Mouse (Mus musculus) kidney, embryonic 16.5 days (tissue): ENCODE measurements at regions not wholly inside any gene's neighbourhood (a gene's known extent, or its start where the extent isn't known, plus 50 kb on each side); places are given as distances from the start of the nearest gene placed in this dataset.

ENCODE experiments used
- ATAC-seq: fragments of 200-750 bp; cut with Nextera tagmentation; 2 replicates; pipeline ENCODE4 v1.8.0; 2017; ENCODE audit warnings: moderate TSS enrichment; ENCODE audit not compliant: low FRiP score, low TSS enrichment
- H3K27ac ChIP-seq: fragments of 300-500 bp; sonication (generic); 2 replicates; pipeline ENCODE4 v1.5.1; 2014; ENCODE audit warnings: low read length
- H3K27me3 ChIP-seq: fragments of 300-500 bp; sonication (generic); 2 replicates; pipeline ENCODE4 v1.6.1; 2014; ENCODE audit warnings: low read length, control low read depth, mixed read lengths; ENCODE audit not compliant: insufficient read depth
- H3K36me3 ChIP-seq: fragments of 300-500 bp; sonication (generic); 2 replicates; pipeline ENCODE4 v1.6.1; 2014; ENCODE audit warnings: low read length, control low read depth, mixed read lengths; ENCODE audit not compliant: insufficient read depth
- H3K4me1 ChIP-seq: fragments of 300-500 bp; sonication (generic); 2 replicates; pipeline ENCODE4 v1.6.1; 2014; ENCODE audit warnings: low read length, control low read depth, mixed read lengths; ENCODE audit not compliant: insufficient read depth
- H3K4me2 ChIP-seq: fragments of 300-500 bp; sonication (generic); replicated peaks from 2 replicates; pipeline ENCODE4 v1.6.1; 2014; ENCODE audit warnings: low read depth, low read length
- H3K4me3 ChIP-seq: fragments of 300-500 bp; sonication (generic); 2 replicates; pipeline ENCODE4 v1.5.1; 2014; ENCODE audit warnings: mild to moderate bottlenecking, low read length
- H3K9ac ChIP-seq: fragments of 300-500 bp; sonication (generic); replicated peaks from 2 replicates; pipeline ENCODE4 v1.6.1; 2014; ENCODE audit warnings: low read length
- H3K9me3 ChIP-seq: fragments of 300-500 bp; sonication (generic); 2 replicates; pipeline ENCODE4 v1.6.1; 2016; ENCODE audit warnings: low read length, control low read depth
- WGBS: fragments of 180-500 bp; shearing (Covaris S2); extraction: QIAGEN DNeasy Blood & Tissue Kit; methylation state at CpG from one replicate; pipeline ENCODE4 v1.1.7; 2014; 5-methylcytosine and 5-hydroxymethylcytosine counted together

DNA sequence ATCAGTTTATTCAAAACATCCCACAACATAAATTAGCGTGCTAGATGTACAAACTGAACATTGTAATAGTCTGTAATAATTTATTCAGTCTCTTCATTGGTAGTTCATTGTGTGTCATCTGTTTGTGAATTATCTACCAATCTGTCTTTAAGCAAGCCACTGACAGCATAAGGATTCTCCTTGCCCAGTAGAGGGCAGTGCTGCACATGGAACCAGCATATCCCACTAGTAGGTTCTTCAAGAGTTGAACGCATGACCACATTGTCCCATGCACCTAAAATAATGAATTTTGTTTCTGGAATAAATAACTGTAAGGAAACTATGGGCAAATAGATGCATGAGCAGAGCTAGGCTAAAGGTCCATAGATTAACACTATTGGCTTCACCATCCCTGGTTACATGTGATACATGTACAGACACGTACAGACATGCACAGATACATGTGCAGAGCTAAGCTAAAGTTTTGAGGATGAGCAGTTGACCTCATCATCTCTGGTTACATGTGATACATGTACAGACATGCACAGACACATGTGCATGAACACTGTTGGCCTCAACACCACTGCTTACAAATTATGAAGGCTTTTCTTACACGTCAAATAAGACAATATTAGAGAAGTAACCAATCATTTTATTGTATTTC is 143.0 kb upstream of the Ctnnd2 start:
- ATAC-seq = peak; percentile 57; the same call in 1 of the 2 replicates
- Histone ChIP-seq H3K9me3 (no peaks in the 10 kb centered on the region), H3K4me1 (no peaks in the 10 kb centered on the region)

GRCm38 (mm10) chr15:30035367-30035766 is 137.0 kb upstream of the Ctnnd2 start:
- Histone ChIP-seq H3K27ac (no peak overlapping the region), H3K9ac (no peak overlapping the region), H3K4me1 (no peaks in the 10 kb centered on the region), H3K27me3 (no peaks in the 10 kb centered on the region), H3K4me3 (no peak overlapping the region), H3K4me2 (no peak overlapping the region), H3K36me3 (no peaks in the 10 kb centered on the region), H3K9me3 (no peaks in the 10 kb centered on the region)
- 90% methylated on average over 2 of the region's 2 CpGs for WGBS
- no peak for ATAC-seq

More for the DNA sequence above, 143.0 kb upstream of the Ctnnd2 start:
- Histone ChIP-seq H3K4me2 (no peak overlapping the region), H3K27ac (no peak overlapping the region), H3K9ac (no peak overlapping the region), H3K36me3 (no peaks in the 10 kb centered on the region), H3K27me3 (no peaks in the 10 kb centered on the region), H3K4me3 (no peak overlapping the region)
- WGBS = 59% methylated on average over 4 of the region's 4 CpGs

GRCm38 (mm10) chr15:30050851-30051250 is 121.5 kb upstream of the Ctnnd2 start:
- Histone ChIP-seq H3K27me3 (no peaks in the 10 kb centered on the region), H3K4me2 (no peak overlapping the region), H3K36me3 (no peaks in the 10 kb centered on the region), H3K4me3 (no peak overlapping the region), H3K9ac (no peak overlapping the region), H3K27ac (no peak overlapping the region), H3K9me3 (no peaks in the 10 kb centered on the region), H3K4me1 (no peaks in the 10 kb centered on the region)
- WGBS = 75% methylated on average over 5 of the region's 5 CpGs
- no peak for ATAC-seq

GRCm38 (mm10) chr15:30059808-30060207 is 112.6 kb upstream of the Ctnnd2 start:
- no peak overlapping the region for H3K9ac ChIP-seq
- no peak overlapping the region for H3K4me2 ChIP-seq
- H3K4me1 ChIP-seq = no peaks in the 10 kb centered on the region
- H3K9me3 ChIP-seq = no peaks in the 10 kb centered on the region
- no peaks in the 10 kb centered on the region for H3K36me3 ChIP-seq
- 82% methylated on average over 7 of the region's 7 CpGs for WGBS
- H3K4me3 ChIP-seq = no peak overlapping the region
- H3K27ac ChIP-seq = no peak overlapping the region
- H3K27me3 ChIP-seq = no peaks in the 10 kb centered on the region
- ATAC-seq = no peak

- no peak overlapping the region for H3K27ac ChIP-seq
- no peak overlapping the region for H3K4me2 ChIP-seq
- no peaks in the 10 kb centered on the region for H3K36me3 ChIP-seq
- no peaks in the 10 kb centered on the region for H3K27me3 ChIP-seq
- H3K4me1 ChIP-seq = no peaks in the 10 kb centered on the region
- no peak for ATAC-seq
- H3K4me3 ChIP-seq = no peak overlapping the region
- 73% methylated on average over 3 of the region's 3 CpGs for WGBS
- H3K9me3 ChIP-seq = no peaks in the 10 kb centered on the region
- H3K9ac ChIP-seq = no peak overlapping the region
Observed at GRCm38 (mm10) chr15:30060505-30061342, 111.7 kb upstream of the Ctnnd2 start.

GRCm38 (mm10) chr15:30071668-30072067 is 100.7 kb upstream of the Ctnnd2 start:
- no peak overlapping the region for H3K27ac ChIP-seq
- H3K27me3 ChIP-seq = no peaks in the 10 kb centered on the region
- WGBS = 45% methylated on average over 2 of the region's 2 CpGs
- H3K4me3 ChIP-seq = no peak overlapping the region
- H3K4me1 ChIP-seq = no peaks in the 10 kb centered on the region
- H3K36me3 ChIP-seq = no peaks in the 10 kb centered on the region
- ATAC-seq = no peak
- peaks cover 9% of the 10 kb centered on the region for H3K9me3 ChIP-seq
- H3K9ac ChIP-seq = no peak overlapping the region
- no peak overlapping the region for H3K4me2 ChIP-seq

- Histone ChIP-seq H3K27me3 (no peaks in the 10 kb centered on the region), H3K9ac (no peak overlapping the region), H3K36me3 (no peaks in the 10 kb centered on the region), H3K4me1 (no peaks in the 10 kb centered on the region), H3K9me3 (peaks cover 9% of the 10 kb centered on the region), H3K27ac (no peak overlapping the region), H3K4me3 (no peak overlapping the region), H3K4me2 (no peak overlapping the region)
- ATAC-seq = no peak
- WGBS = 35% methylated on average over 1 of the region's 1 CpGs
Observed at GRCm38 (mm10) chr15:30072301-30072700, 100.1 kb upstream of the Ctnnd2 start.

- Histone ChIP-seq H3K36me3 (no peaks in the 10 kb centered on the region), H3K27ac (no peak overlapping the region), H3K27me3 (no peaks in the 10 kb centered on the region), H3K9ac (no peak overlapping the region), H3K9me3 (0 out of 2 replicates have a peak, but pooled peaks cover 2% of the 10 kb centered on the region), H3K4me3 (no peak overlapping the region), H3K4me2 (no peak overlapping the region), H3K4me1 (no peaks in the 10 kb centered on the region)
- no peak for ATAC-seq
- WGBS = 94% methylated on average over 6 of the region's 6 CpGs
Observed at GRCm38 (mm10) chr15:30087120-30087519, 85.3 kb upstream of the Ctnnd2 start.

DNA sequence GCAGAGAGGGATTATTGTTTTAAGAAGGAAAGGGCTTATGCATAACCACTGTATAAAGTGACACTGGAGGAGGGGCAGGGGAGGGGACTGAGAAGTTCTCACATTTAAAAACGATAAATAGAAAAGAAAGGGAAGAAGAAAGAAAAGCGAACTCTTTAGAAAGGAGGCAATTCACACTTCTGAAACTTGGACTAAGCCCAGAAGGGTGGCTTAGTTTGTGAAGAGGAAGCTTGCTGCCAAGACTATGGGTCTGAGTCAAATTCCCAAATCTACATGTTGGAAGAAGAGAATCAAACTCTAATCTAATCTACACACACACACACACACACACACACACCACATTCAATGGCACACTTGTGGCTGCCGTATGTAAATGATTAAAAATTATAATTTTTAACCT is 50.3 kb upstream of the Ctnnd2 start:
- ATAC-seq = no peak

More for the DNA sequence above, 50.3 kb upstream of the Ctnnd2 start:
- WGBS = 78% methylated on average over 3 of the region's 3 CpGs
- H3K4me2 ChIP-seq = no peak overlapping the region
- no peak overlapping the region for H3K27ac ChIP-seq
- no peaks in the 10 kb centered on the region for H3K36me3 ChIP-seq
- H3K27me3 ChIP-seq = no peaks in the 10 kb centered on the region
- H3K9ac ChIP-seq = no peak overlapping the region
- H3K9me3 ChIP-seq = no peaks in the 10 kb centered on the region
- H3K4me1 ChIP-seq = no peaks in the 10 kb centered on the region
- H3K4me3 ChIP-seq = no peak overlapping the region
